Mouse (Mus musculus): Measurements from ENCODE around the gene Saysd1.

Gene Saysd1

DNA sequence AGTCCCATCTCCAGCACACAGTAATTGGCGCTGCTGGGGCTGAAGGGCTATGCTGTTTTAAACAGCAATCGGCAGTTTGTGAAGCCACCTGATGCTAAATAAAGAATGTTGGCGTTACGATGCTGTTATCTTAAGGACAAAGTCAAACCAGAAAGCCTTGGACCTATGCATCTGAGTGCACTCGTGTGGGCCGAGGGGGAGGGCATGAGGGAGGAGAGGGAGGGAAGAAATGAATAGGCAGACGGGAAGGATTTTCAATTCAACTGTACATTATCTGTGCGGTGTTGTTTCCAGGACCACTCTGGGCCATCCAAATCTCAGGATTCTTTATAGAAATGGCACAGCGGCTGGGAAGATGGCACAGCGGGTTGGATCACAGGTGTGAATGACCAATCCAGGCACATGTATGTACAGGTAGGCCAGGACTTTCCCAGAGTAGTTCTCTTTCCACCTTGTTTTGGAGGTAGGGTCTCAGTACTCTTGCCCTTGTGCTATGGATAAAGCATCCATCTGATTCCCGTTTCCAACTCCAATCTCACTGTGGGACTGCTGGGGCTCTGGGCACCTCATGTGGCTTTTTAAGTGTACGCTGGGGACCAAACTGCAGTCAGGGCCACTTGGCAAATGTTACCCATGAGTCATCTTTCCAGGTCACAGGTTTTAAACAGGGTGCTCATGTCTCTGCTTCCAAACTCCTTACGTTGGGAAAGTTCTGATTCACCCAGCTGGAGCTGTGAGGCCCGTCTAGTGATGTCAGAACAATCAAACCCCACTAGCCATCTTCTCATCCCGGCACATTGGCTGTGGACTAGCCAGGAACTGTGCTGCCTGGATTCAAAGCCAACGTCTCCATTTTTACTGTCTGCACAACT is at the start of gene Saysd1:
Saysd1 (minus strand) TSS at position 51 of the 872 bp plus-strand sequence.
- DNase-seq: no peak

DNA sequence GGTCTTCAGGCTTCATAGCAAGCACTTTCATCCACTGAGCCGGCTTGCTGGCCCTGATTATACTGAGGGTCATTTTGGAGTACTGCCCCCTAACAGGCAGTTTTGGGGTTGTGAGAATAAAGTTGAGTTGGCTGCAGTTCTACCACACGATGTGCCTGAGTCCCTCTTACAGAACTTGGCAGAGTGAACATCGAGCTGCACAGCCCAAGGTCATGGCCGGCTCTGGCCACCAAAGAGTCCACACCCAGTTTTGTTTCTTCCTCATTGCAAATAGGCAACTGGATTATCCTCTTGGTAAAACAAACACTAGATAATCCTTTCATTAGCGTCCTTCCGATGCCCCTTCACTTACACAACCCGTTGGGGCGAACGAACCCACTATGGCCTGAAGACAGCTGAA is 47.1 kb upstream of the Saysd1 start:
- no peak for DNase-seq

DNA sequence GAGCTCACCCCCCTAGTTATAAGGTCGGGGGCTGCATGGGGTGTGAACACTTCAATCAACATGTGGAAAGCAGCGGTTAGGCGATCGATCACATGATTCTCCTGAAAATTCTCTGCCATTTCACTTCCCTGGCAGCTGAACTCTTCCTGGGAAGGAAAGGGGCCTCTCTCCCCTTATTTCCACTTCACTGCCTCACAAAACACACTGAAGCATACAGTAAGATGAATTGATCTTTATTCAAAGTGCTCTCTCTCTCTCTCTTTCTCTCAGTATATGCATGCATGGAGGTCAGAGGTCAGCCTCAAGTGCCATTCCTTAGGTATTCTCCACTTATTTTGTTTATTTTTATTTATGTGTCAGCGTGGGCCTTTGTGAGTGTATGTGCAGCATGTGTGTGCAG is 45.4 kb upstream of the Saysd1 start:
- DNase-seq: no peak

DNA sequence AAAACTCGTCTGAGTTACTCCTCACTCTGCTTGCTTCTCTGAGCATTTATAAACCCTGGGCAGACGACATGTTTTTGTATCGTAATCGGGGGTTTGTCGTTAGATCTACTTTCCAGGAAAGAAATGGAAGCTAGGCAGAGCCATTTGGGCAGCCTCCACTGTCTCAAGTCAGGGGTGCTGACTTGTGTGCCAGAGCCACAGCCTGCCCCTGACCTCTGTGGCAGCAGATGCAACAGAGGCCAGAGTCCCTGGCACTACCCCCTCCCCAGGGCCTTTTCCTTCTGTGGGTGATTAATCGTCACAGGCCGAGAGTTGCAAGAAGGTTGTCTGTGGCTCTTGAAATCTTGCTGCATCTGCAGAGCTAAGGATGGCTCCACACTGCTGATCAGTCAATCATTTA is 44.3 kb upstream of the Saysd1 start:
- no peak for DNase-seq

DNA sequence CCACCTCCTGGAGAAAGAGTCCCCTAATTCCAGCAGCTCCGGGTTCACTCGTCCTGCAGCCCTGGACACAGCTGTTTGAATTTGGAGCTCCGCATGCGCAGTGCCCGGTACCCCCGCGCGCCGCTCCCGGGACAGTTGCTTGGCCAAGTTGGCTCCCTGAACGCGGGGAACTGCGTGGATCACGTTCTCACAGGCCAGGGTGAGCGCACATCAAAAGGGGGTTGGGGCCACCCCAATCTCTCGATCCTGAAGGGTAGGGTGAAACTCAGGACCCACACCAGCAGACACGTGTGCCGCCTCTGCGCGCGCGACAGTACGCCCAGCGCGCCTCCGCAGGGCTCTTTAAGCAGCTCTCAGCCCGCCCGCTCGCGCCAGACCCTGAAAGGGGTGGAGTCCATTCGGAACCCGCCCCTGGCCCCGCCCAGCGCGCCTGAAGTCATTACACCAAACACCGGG is 43.2 kb upstream of the Saysd1 start, which contains the start of gene Kcnk5:
Kcnk5 (minus strand) TSS at position 344 of the 456 bp plus-strand sequence.
- DNase-seq: peak; percentile 74 to 80

DNA sequence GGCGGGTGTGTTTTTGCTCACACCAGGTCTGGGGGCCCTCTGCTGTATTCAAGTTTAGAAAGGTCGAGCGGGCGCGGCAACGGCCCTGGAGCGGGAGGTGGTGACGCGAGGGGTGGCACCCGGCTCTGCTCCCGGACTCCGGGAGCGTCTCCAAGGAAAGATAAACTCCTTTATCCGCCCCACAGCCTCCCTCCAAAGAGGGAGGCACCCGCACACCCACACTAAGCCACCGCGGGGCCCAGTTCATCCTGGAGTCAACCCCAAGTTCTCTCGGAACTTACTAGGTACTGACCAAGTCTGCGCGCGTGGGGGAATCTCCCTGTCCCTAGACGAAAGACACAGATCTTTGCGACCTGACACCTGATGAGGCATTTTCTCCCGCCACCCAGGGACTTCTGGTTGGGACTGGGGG is 42.4 kb upstream of the Saysd1 start:
- DNase-seq: peak; percentile 11 to 20

DNA sequence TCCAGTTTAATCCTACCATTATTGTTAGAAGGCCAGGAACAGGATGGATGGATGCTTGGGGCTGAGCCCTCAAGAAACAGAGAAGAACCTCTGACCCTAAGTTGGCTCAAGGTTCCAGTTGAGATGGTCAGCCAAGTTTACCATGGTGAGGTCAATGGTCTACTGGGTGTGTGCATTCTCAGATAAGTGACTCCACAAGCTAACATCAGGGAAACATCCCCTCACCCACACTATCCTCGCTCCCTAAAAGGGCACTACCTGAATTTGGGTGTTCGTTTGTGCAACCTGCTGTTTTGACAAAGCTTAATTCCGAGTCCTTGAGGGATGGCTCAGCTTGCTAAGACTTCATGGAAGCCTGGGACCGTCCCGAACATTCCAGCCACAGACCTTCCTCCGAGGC is 42.0 kb upstream of the Saysd1 start:
- no peak for DNase-seq

DNA sequence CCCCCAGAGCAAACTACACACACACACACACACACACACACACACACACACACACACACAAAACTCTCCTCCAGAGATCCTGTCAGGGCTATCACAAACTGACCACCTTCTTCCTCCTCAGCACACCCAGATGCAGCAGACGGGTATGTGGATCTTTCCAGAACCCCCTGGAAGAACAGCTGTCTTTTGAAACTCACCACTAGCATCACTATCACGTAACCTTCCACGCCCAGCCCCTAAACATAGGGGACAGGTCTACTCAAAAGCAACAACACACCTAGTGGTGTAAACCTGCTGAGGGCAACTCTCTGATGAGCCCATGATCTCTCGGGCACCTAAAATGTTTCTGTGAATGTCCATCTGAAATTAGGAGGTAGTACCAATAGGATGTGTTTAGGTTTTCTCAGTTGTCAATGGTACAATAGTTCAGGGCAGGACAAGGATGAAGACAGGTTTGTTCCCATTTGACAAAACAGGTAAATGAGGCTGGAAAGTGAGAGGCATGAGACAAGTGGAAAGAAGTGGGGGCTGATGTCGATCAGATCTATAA is 41.5 kb upstream of the Saysd1 start:
- no peak for DNase-seq

DNA sequence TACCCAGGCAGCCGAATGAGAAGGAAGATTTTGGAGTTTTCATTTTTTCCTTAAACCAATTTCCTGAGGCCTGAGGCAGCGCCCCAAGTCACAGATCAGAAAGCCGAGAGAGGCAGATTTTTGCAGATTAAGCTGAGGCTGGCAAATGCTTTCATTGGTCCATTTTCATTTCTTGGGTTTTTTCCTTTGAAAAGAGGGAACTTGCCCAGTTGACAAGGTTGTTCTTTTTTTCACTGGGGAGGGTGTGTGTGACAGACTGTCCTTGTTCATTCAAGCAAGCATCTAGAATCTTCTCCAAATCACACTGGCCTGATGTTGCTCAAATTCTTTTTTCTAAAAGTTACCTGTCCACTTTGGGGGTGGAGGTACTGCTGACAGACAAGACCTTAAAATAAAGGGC is 40.7 kb upstream of the Saysd1 start:
- no peak for DNase-seq

DNA sequence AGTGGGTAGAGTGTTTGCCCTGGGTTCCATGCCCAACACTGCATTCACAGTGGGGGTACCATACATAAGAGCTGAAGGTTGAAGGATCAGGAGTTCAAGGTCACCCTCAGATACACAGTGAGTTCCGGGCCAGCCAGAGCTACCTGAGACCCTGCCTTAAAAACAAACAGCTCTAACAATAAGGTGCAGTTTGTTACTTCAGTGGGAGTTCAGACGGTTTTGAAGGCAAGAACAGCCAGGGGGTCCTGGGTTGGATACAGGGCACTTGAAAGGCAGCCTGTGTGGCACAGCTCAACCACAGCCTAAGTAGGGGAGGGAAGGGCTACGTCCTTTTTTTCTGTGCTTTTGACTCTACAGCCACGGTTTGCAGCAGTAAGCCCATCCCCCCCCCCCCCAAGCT is 40.3 kb upstream of the Saysd1 start:
- DNase-seq: no peak

DNA sequence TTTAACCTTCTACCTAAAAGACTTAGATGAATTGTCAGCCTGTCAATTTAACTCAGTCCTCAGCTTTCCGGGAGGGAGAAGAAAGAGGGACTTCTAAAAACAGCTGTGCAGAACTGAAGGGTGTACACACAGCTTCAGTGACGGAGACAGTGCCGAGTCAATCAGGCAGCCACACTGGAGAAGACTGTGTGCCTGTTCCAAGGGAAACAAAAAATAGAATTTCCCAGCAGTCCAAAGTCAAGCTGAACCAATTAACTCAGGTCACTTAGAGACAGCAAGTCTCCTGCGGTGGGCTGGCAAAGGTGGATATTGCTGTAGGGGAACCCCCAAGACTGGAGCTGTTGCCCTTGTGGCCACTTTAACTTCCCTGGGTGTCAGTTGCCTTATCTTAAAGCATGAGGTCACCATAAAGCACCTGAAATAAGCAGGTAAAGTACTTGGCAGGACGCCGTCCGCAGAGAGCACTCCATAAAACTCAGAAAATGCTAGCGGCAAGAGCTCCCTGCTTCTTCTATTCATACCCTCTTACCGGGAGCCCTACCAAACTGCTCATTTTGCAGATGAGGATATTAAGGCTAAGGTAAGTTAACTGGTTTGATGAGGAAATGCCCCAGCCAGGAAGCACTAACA is 39.3 kb upstream of the Saysd1 start:
- DNase-seq: no peak

DNA sequence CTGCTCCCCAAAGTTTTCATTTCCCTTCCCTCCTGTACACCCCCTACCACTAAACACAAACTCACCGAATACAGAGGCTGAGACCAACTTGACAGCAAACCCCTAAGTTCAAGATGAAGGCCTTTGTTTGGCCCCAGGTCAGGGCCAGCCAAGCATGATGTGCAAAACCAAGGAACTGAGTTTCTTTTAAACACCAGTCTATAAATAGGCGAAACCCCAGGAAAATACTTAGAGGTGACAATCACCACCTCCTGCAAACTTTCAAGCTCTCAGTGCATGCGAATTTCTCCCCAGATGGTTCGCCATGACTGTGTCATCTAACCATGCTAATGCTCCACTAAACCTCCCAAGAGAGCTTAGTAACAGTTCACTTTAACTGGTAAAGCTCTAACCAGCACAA is 37.4 kb upstream of the Saysd1 start:
- DNase-seq: no peak

DNA sequence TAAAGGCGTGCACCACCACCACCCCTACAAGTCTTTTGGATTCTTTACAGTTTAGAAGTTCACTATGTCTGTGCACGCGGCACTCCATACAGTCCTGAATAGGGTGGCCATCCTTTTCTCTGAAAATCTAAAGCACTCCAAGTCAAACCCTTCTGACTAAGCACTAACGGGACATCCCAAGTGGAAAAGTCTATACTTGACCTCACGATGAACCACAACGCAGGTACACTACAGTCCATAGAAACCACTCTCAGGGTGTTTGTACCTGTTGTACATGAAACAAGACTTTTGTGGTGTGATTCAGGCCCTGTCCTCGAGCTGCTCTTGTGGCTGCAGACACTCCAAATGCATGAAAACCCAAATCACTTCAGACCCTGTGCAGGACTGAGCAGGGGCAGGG is 36.8 kb upstream of the Saysd1 start:
- DNase-seq: no peak

DNA sequence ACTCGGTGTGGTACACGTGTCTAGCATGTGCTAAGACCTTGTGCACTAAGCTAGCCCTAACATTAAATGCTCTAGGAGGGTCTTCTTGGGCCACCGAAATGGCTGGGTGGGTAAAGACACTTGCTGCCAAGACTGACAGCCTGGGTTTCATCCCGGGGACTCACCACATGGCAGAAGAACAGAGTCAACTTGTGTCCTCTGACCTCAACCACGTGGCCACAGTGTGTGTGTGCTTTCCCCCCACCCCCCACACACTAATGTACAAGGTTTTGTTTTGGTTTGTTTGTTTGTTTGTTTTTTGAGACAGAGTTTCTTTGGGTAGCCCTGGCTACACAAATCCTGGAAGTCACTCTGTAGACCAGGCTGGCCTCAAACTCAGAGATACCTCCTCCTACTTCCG is 36.4 kb upstream of the Saysd1 start:
- no peak for DNase-seq

DNA sequence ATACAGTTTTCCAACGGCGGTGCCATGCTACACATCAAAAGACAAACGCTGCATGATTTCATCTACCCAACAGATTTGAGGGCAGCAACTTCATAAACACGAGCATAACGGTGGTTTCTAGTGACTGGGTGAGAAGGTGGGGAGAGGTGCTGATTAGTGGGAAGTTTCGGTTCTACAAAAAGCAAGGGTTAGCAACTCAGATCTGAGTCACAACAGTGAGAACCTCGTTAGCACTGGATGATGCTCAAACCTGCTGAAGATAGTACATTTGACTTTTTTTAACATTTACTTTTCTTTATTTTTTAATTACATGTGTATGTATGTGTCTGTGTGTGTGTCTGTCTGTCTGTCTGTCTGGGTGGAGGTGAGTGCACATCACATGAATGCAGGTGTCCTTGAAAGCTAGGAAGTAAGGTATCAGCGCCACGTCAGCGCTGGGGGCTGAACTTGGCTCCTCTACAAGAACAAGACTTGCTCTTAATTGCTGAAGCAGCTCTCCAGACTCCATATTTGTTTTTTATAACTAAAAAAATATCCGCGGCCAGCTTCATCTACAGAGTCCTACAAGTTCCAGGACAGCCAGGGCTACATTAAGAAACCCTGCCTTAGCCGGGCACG is 35.6 kb upstream of the Saysd1 start:
- no peak for DNase-seq

DNA sequence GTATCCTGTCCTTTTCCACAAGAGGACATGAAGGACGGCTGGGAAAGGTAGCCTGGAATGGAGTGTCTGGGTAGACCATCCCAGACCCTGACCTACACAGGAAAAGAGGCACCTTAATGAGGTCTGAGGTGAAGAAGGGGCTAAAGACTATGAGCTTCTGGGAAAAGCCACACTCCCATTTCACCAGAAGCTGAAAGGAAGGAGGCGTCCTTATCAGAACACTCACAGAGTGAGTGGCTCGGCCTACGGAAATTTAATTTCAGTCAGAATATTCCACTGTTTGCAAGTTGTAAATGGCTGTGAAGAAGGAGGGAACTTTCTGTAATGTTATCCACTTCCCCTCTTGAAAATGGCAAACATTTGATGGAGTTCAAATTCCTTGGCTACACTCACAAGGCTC is 34.6 kb upstream of the Saysd1 start:
- DNase-seq: no peak

DNA sequence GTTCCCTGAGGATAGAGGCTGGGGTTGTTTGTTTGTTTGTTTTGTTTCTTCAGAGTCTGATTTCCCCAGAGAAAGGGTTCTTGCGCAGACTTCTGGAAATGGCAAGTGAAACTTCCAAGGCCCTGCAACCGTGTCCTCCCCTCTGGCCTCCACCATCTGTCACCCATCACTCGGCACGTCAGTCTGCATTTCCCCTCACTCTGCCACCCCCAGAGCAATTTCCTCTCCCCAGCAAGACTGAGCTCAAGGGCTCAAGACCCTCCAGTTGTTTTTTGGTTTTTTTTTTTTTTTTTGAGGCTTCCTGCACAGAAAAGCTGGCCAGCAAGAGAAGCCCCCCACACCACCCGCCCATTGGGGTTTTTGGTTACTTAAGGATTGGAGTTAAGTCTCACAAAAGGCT is 34.2 kb upstream of the Saysd1 start:
- no peak for DNase-seq

DNA sequence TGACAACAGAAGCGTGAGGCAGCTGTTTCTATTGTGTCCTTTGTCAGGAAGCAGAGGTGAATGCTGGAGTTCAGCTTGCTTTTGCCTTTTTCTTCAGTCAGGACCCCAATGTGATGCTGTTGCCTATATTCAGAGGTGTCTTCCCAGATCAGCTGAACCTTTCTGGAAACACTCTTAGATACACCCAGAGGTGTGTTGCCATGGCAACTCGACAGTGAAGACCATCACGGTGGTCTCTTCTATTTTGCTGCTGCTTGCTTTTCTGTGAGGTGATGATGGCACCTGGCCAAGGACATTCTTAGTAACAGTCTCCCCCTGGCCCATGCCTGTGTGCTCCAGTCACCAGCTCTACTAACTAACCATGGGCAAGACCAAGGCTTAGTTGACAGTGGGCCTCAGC is 33.5 kb upstream of the Saysd1 start:
- DNase-seq: no peak

DNA sequence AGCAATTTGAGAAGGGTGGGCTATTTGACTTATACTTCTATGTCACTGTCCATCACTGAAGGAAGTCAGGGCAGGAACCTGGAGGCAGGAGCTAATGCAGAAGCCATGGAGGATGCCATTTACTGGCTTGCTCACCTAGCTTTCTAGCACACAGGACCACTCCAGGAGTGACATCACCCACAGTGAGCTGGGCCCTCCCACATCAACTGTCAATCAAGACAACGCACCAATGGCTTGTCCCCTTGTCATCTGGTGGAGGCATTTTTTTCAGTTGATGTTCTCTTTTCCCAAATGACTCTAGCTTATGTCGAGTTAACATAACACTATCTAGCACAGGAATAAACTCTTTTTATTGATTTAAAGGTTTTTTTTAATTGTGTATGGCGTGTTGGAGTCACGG is 30.9 kb upstream of the Saysd1 start:
- no peak for DNase-seq

DNA sequence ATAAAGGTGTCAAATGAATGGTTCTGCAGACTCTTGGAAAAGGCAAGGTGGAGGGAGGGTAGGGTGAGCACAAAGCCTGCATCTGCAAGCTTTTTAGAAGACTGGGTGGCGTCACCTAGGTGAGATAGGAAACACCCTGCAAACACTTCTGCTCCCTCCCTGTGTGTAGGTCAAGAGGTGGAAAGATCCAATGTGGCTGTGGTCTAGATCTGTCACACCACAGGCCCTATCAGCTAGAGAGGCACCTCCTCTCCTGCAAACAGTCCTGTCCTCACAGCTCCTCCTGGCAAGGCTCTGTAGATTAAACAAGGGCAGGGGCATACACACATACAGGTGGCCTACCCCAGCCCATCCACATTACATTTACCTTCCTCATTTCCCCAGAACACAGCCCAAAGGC is 30.1 kb upstream of the Saysd1 start:
- DNase-seq: no peak

DNA sequence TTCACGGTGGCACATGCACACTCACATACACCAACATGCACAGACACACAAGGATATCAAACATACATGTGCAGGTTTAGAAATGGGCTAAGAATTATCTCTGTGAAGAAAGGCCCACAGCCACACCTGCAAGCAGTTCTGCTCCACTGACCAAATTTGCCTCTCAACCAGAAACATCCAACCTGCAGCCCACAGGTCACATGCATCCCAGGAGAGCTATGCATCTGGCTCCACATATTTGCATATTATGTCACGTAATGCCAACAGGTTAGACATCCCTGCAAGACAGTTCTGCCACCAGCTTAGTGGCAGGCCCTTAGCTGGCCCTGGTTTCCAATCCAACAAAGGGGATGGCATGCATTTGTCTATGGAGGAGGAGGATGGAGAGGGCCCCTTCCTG is 29.7 kb upstream of the Saysd1 start:
- no peak for DNase-seq

DNA sequence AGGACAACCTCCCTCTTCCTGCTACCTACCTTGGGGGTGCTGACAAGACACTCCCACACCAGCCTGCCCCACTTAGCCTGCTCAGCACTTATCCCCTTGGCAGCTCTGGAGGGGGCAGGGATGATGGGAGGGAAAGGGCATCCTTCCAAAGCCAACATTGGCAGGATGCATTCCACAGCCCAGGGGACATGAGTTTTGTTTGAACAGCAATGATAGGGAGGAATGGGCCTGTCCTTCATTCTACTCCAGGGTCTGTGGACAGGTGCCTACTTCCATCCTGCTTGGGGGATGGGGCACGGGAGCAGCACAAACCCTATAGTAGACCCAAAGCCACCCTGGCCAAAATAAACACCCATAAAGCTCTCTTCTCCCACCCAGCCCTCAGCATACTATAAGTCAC is 27.1 kb upstream of the Saysd1 start:
- no peak for DNase-seq

DNA sequence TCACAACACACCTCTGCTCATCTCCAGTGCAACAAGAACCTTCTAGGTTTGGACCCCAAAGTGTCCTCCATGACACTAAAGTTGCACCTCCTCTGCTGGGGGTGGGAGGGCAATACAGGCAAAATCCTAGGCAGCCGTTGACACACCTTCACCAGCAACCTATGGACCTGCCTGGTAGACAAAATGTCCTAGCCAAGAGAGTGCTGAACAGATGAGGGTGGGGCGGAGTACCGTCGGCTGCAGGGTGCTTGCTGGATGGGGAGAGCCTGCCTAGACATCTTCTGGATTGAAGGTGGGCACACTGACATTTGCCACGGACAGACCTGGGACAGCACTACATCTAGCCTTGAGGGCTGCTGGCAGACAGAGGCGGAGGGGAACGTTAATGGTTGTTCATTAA is 26.1 kb upstream of the Saysd1 start:
- DNase-seq: no peak

DNA sequence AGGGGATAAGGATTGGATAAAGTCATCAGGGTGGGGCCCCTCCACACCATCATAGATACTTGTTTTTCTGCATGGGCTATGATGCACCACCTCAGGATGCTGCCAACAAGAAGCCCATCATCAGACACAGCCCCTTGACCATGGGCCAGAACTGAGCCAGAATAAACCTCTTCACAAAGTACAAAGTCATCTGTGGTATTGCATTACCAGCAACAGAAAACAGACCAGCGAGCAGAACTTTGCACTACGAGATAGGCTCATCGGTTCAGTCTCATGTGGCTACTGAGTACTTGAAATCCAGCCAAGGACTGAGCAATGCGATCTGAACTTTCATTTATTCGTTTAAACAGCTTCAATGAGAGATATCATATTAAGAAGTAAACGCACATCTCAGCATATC is 24.4 kb upstream of the Saysd1 start:
- no peak for DNase-seq

All from thymus, adult 18-20 months (tissue).